In genomic region chr9:57233142-57233541, GRCm38 (mm10) we compare ENCODE assay signal across 30 mouse cellular contexts. TPM values are rescaled to one million over a fixed set of nuclear protein-coding genes. Genes with fewer than 3 reads are reported as not detected.
DNase-seq lines count a peak whose midpoint lies in the region; ATAC-seq and TF ChIP-seq lines count a peak whose summit lies in the region.
"Had no signal": no experiment of that assay in that cellular context is flagged by ENCODE, and none has a peak within 500 bp of the region (broad histone marks: within the 10 kb centered on the region; RNA-seq: fewer than 3 reads in every experiment).

No protein-coding gene starts in this region.

- H3K79me2 ChIP-seq in macrophage (ENCODE audit: inconsistent target): no peaks in the 10 kb centered on the region

- no peaks in the 10 kb centered on the region for H3K9me3 ChIP-seq in liver, embryonic 11.5 days (ENCODE audit: control insufficient read depth, low read length)
- H3K9me3 ChIP-seq: limb, embryonic 10.5 days; neural tube, embryonic 12.5 days had no signal

- peak; percentile 50 for DNase-seq in 3T3-L1 (ENCODE audit: low read depth, low spot score)
- no peak for DNase-seq in liver, embryonic 11.5 days (ENCODE audit: low spot score)
- no peak for DNase-seq in lung, postnatal 4 days
- no peak for DNase-seq in thymus, adult 2 months
- no peak for DNase-seq in cerebellum, postnatal 10 days
- DNase-seq: adrenal gland, adult 2 months; cerebellum, adult 11 months; gastrocnemius, postnatal 25 days; lung, adult 2 months; right cerebral cortex, postnatal 4 days had no signal

- WGBS in liver, embryonic 11.5 days: 30% methylated on average over 6 of the region's 6 CpGs
- 42% methylated on average over 6 of the region's 6 CpGs for WGBS in macrophage (ENCODE audit: missing documents)
- 92% methylated on average over 6 of the region's 6 CpGs for WGBS in thymus, adult 2 months

- H3K27ac ChIP-seq in bone marrow macrophage, adult 2 months (ENCODE audit: insufficient read depth, low read depth, low read length): peak overlapping the region; percentile 86
- H3K27ac ChIP-seq in liver, embryonic 11.5 days (ENCODE audit: low read depth, low read length): no peak overlapping the region
- peak overlapping the region; percentile 89 for H3K27ac ChIP-seq in macrophage
- no peak overlapping the region for H3K27ac ChIP-seq in thymus, adult 2 months (ENCODE audit: control insufficient read depth, insufficient read depth, low read length)
- H3K27ac ChIP-seq: hindbrain, postnatal 0 days; layer of hippocampus, adult 2 months; limb, embryonic 10.5 days; neural tube, embryonic 12.5 days had no signal

- H3K4me3 ChIP-seq in bone marrow macrophage, adult 2 months (ENCODE audit: insufficient read depth, low read length): no peak overlapping the region
- H3K4me3 ChIP-seq in liver, embryonic 11.5 days (ENCODE audit: low read depth, low read length): no peak overlapping the region
- no peak overlapping the region for H3K4me3 ChIP-seq in macrophage (ENCODE audit: inconsistent target)
- no peak overlapping the region for H3K4me3 ChIP-seq in thymus, adult 2 months (ENCODE audit: control insufficient read depth, insufficient read depth, low read length)
- H3K4me3 ChIP-seq: erythroblast, embryonic 14.5 days; layer of hippocampus, adult 2 months; limb, embryonic 10.5 days; neural tube, embryonic 12.5 days had no signal

- H3K4me1 ChIP-seq in bone marrow macrophage, adult 2 months (ENCODE audit: control insufficient read depth, insufficient read depth, low read length): peaks cover 58% of the 10 kb centered on the region
- peaks cover 14% of the 10 kb centered on the region for H3K4me1 ChIP-seq in liver, embryonic 11.5 days (replicated peaks; ENCODE audit: control insufficient read depth, insufficient read depth, low read length)
- H3K4me1 ChIP-seq in thymus, adult 2 months (replicated peaks; ENCODE audit: control insufficient read depth, insufficient read depth, low read length): no peaks in the 10 kb centered on the region
- H3K4me1 ChIP-seq: neural tube, embryonic 12.5 days had no signal

- TF ChIP-seq CTCF in bone marrow macrophage, adult 2 months (IDR thresholded peaks at IDR 0.05; ENCODE audit: low read depth, low read length): no peak
- TF ChIP-seq CTCF in thymus, adult 2 months (IDR thresholded peaks at IDR 0.05; ENCODE audit: borderline replicate concordance, control insufficient read depth, extremely low read depth, insufficient read depth, low read length, poor library complexity): no peak

- H3K9ac ChIP-seq in liver, embryonic 11.5 days (ENCODE audit: low read depth, low read length): no peak overlapping the region
- H3K9ac ChIP-seq: neural tube, embryonic 12.5 days had no signal

- TF ChIP-seq POLR2A in bone marrow macrophage, adult 2 months (IDR thresholded peaks at IDR 0.05; ENCODE audit: borderline replicate concordance, low read depth, low read length): no peak
- no peak for TF ChIP-seq POLR2A in thymus, adult 2 months (IDR thresholded peaks at IDR 0.05; ENCODE audit: control insufficient read depth, extremely low read depth, insufficient read depth, low read length, poor library complexity)

- ATAC-seq in liver, embryonic 11.5 days (replicated peaks; ENCODE audit: low FRiP score): peak; percentile 72
- ATAC-seq: forebrain, embryonic 14.5 days; hindbrain, postnatal 0 days; intestine, postnatal 0 days had no signal

- H3K4me2 ChIP-seq in liver, embryonic 11.5 days: no peak overlapping the region
- H3K4me2 ChIP-seq: midbrain, embryonic 11.5 days; neural tube, embryonic 12.5 days had no signal

- no peaks in the 10 kb centered on the region for H3K36me3 ChIP-seq in liver, embryonic 11.5 days (ENCODE audit: control insufficient read depth, insufficient read depth, low read length)
- H3K36me3 ChIP-seq in macrophage (ENCODE audit: inconsistent target): no peaks in the 10 kb centered on the region
- no peaks in the 10 kb centered on the region for H3K36me3 ChIP-seq in thymus, adult 2 months (ENCODE audit: control insufficient read depth, insufficient read depth, low read length)
- H3K36me3 ChIP-seq: limb, embryonic 10.5 days; neural tube, embryonic 12.5 days had no signal

- H3K27me3 ChIP-seq in liver, embryonic 11.5 days (replicated peaks; ENCODE audit: control insufficient read depth, insufficient read depth, low read length): no peaks in the 10 kb centered on the region
- no peaks in the 10 kb centered on the region for H3K27me3 ChIP-seq in thymus, adult 2 months (ENCODE audit: control insufficient read depth, insufficient read depth, low read length)
- H3K27me3 ChIP-seq: neural tube, embryonic 12.5 days had no signal

RNA-seq across cellular contexts. Expression of gene Trcg1, which starts 3.2 kb away (rescaled TPM):
- not detected in 2 replicates for polyA plus RNA-seq in bone marrow macrophage, adult 2 months (2012; ENCODE audit: insufficient read depth, insufficient read length, missing spikeins)
- polyA plus RNA-seq in liver, embryonic 11.5 days (2014; fragmentation: Nextera tagmentation; extraction: Ambion mirVana): not detected in 2 replicates
- total RNA-seq in macrophage (2018; cell fraction: chromatin; rRNA removed): not detected
- total RNA-seq in macrophage (2018; cell fraction: cytosol; rRNA removed): not detected
- not detected for total RNA-seq in macrophage (2018; cell fraction: nucleus; rRNA removed)
- polyA plus RNA-seq in macrophage (2018): not detected in 3 replicates
- polyA plus RNA-seq in thymus, adult 2 months (2012; rRNA removed): 0.03 and 0.06 TPM in 2 replicates
- total RNA-seq: adrenal gland, adult 2 months; CH12.LX; gastrocnemius, postnatal 25 days; heart, adult 8-10 months; hematopoietic stem cell, adult 5-6 weeks; hindbrain, postnatal 0 days; layer of hippocampus, adult 2 months; monocyte, adult 5-6 weeks had no signal
- polyA plus RNA-seq: adrenal gland, adult 2 months; cortical plate, adult 2 months; embryonic facial prominence, embryonic 11.5 days; erythroblast, embryonic 14.5 days; forebrain, embryonic 14.5 days; heart, embryonic 16.5 days; hindbrain, postnatal 0 days; intestine, postnatal 0 days; kidney, embryonic 16.5 days; limb, embryonic 10.5 days; lung, adult 2 months; midbrain, embryonic 11.5 days; neural tube, embryonic 12.5 days; stomach, embryonic 16.5 days; thymus, postnatal 0 days had no signal

RNA-seq across cellular contexts. Expression of gene 1700017B05Rik, which starts 29.3 kb away (rescaled TPM):
- polyA plus RNA-seq in bone marrow macrophage, adult 2 months (2012; ENCODE audit: insufficient read depth, insufficient read length, missing spikeins): 16.3 and 17.5 TPM in 2 replicates
- 27.0 and 29.5 TPM in 2 replicates for polyA plus RNA-seq in liver, embryonic 11.5 days (2014; fragmentation: Nextera tagmentation; extraction: Ambion mirVana)
- total RNA-seq in macrophage (2018; cell fraction: chromatin; rRNA removed): 10 to 100 TPM in 25 of 26 experiments, 1 to 10 TPM in 1; 9.0 to 72.2 (median 30.8) TPM
- 10 to 100 TPM; 11.1 to 49.5 (median 21.7) TPM for total RNA-seq in macrophage (2018; cell fraction: cytosol; rRNA removed)
- 10 to 100 TPM; 12.8 to 74.9 (median 31.7) TPM for total RNA-seq in macrophage (2018; cell fraction: nucleus; rRNA removed)
- polyA plus RNA-seq in macrophage (2018): 20.1 to 60.1 TPM (median 39.1 TPM) in 3 replicates
- polyA plus RNA-seq in thymus, adult 2 months (2012; rRNA removed): 43.5 and 54.4 TPM in 2 replicates

Comparison
In these comparisons a context has a peak if more than half of its experiments do, and no peak if none do; other contexts are left out.
1. H3K27ac ChIP-seq: peak in bone marrow macrophage, adult 2 months (single experiment) and macrophage (single experiment); none in liver, embryonic 11.5 days (single experiment) and thymus, adult 2 months (single experiment).